Mouse (Mus musculus) heart, adult 10 weeks (tissue): Measurements from ENCODE around the gene Retnlb. TPM values are rescaled to one million over a fixed set of nuclear protein-coding genes. Genes with fewer than 3 reads are reported as not detected.

Source experiments
- polyA plus RNA-seq: library from polyadenylated mRNA; stranded (reverse); fragments of 350-450 nt; fragmentation: Illumina TruSeq; extraction: RNeasy Lipid Tissue Mini Kit (QIAGEN cat#74804); gene quantifications from one replicate; pipeline ENCODE4 v1.2.3, GENCODE M21; 2014; ENCODE audit warnings: low read depth, low replicate concordance

Gene Retnlb
- polyA plus RNA-seq = not detected

DNA sequence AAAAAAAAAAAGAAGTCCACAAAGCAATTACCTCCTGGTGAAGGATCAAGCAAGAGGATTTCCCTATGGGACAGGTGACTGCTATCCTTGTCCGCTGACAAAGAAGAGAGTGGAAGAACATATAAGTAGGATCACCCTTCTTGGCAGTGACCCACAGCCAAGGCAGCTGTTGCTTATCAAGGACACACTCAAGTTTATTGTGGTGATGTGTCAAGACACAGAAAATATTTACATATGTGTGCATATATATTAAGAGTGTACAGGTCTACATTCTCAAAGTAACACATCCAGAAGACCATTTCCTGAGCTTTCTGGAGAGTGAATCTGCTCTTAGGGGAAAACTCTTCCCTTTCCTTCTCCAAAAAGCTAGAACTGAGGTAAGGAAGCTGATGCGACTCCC lies at the start of gene Retnlb:
TSS of gene Retnlb (plus strand) at position 162 of the 400 bp plus-strand sequence.

DNA sequence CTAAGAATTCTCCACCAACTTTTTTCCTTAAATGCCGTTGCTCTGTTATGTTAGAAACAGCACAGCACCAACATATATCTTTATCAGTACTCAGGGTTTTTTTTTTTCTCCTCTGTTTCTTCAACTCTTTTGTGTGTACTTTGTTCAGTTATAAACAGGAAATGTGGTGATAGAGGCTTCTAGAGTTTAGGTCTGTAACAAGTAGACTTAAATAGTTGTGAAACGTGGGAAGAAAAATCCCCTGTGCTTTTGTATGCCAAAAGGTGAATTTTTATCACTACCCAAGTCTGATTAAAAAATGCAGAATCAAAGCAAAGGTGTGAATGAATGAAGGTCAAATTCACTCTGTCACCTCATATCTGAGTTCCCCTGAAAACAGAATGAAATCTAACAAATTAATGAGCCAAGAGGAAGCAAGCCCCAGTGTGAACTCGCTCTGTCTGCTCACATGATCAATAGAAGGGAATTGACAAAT lies 44.6 kb upstream of the Retnlb start, which contains the start of gene Trat1:
TSS of gene Trat1 (minus strand) at position 51 of the 475 bp plus-strand sequence.

DNA sequence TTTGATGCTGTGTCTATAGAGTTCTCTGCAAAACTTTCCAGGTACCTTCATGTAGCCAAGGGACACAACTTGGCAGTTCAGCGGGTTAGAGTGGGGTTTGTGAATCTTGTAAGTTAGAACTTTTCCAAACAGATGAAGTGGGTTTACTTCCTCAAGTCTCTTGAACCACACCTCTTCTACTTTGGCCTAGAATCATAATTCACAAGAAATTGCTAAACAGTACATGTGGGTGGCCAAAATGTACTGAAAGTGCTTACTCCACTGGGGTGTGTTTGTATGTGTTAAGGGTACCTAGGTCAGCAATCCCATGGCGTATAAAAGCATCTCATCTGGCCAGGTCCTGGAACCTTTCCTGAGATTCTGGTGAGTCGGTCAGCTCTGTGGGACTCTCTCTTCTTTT lies 25.6 kb downstream of the Retnlb start, which contains the start of gene Retnla:
TSS of gene Retnla (plus strand) at position 286 of the 400 bp plus-strand sequence.

Other genes starting within 250 kb of the Retnlb start
- gene Trat1, start 44.8 kb upstream of the Retnlb start, polyA plus RNA-seq = not detected
- 9.1 TPM for gene Retnla, start 25.7 kb downstream of the Retnlb start, polyA plus RNA-seq
- gene Retnlg, start 55.8 kb downstream of the Retnlb start, polyA plus RNA-seq = not detected
- gene Dzip3, start 177.3 kb downstream of the Retnlb start, polyA plus RNA-seq = 5.6 TPM
- gene Cip2a, start 177.3 kb downstream of the Retnlb start, polyA plus RNA-seq = 0.89 TPM
- gene Myh15, start 240.6 kb downstream of the Retnlb start, polyA plus RNA-seq = not detected